Mouse (Mus musculus): Measurements from ENCODE around the gene Perp. TPM values are rescaled to one million over a fixed set of nuclear protein-coding genes. Genes with fewer than 3 reads are reported as not detected.

The Perp gene
- total and polyA plus RNA-seq, 2 experiments from 2014 or later, result 14.5 to 18.1 TPM

DNA sequence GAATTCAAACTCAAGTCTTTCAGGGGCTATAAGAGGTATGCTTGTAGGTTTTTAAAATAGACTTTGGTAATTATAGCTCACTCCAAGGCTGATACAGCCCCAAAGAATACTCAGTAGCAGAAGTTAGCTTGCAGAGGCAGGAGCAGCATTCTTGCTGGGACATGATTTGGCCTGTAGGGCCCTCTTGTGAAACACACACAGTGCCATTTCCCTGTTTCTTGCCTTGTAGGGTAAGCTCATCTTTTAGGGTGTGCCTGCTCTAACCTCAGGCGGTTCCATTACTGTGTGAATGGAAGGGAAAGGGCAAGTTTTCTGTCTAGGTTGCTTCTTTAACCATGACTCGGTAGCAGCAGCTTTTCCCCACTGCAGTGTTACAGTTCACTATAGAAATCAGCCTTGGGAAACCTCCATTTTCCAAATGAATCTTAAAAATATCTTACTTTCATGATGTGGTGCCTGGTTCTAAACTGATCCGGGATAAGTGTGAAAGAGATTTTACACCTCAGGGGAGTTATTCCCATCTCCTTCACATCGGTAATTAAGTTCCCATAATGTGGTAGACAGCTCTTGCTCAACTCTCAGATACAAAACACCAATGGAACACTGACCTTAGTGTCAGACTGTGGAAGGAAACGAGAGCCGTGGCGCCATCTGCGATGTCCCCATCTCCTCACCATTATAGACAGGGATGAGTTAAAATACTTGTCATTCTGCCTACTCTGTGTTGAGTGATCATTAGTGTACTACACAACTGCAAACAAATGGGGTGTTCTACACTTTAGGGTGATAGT, 1.8 kb downstream of the Perp start:
- ATAC-seq (no peak), DNase-seq (no peak)
- no peaks in the 10 kb centered on the region for H3K27me3 ChIP-seq (ENCODE audit: insufficient read depth, low read length)
- no peak overlapping the region for H3K4me3 ChIP-seq (ENCODE audit: low read depth, low read length)
- TF ChIP-seq CTCF (IDR thresholded peaks at IDR 0.05; ENCODE audit: low read depth), result 0 out of 2 replicates have a peak, but pooled peaks have one; percentile 5
- H3K4me2 ChIP-seq (ENCODE audit: low read depth), result no peak overlapping the region
- no peak overlapping the region for H3K9ac ChIP-seq
- no peaks in the 10 kb centered on the region for H3K36me3 ChIP-seq (ENCODE audit: insufficient read depth)
- no peak overlapping the region for H3K27ac ChIP-seq (ENCODE audit: low read depth, low read length)
- H3K9me3 ChIP-seq (ENCODE audit: low read length), result no peaks in the 10 kb centered on the region
- WGBS, result 76% methylated on average over 8 of the region's 8 CpGs
- no peaks in the 10 kb centered on the region for H3K4me1 ChIP-seq (ENCODE audit: insufficient read depth)

DNA sequence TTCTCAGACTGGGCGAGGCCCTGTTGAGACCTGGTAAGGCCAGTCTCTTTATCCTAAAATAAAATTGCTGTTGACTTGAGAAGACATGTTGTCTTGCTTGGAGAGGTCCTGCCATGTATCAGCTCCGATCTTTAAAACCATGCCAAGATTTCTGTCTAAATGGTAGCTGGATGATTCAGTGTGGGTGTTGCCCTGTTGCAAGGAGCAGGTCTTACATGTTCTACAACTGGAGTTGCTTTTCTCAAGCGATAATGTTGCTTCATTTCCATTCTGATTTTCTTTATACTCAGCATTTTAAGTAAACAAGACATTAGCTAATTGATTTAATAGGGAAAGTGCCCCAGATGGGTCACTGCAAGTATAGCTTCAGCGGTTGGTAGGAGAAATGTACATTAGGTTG, 5.4 kb downstream of the Perp start:
- no peak overlapping the region for H3K27ac ChIP-seq (ENCODE audit: low read depth, low read length)
- ATAC-seq, result no peak
- no peak for TF ChIP-seq CTCF (IDR thresholded peaks at IDR 0.05; ENCODE audit: low read depth)
- H3K27me3 ChIP-seq (ENCODE audit: insufficient read depth, low read length), result no peaks in the 10 kb centered on the region
- no peaks in the 10 kb centered on the region for H3K36me3 ChIP-seq (ENCODE audit: insufficient read depth)
- no peak overlapping the region for H3K4me2 ChIP-seq (ENCODE audit: low read depth)
- H3K4me3 ChIP-seq (ENCODE audit: low read depth, low read length), result no peak overlapping the region
- H3K4me1 ChIP-seq (ENCODE audit: insufficient read depth), result no peaks in the 10 kb centered on the region
- DNase-seq, result no peak
- H3K9me3 ChIP-seq (ENCODE audit: low read length), result no peaks in the 10 kb centered on the region
- WGBS, result 88% methylated on average over 4 of the region's 4 CpGs
- H3K9ac ChIP-seq, result no peak overlapping the region

DNA sequence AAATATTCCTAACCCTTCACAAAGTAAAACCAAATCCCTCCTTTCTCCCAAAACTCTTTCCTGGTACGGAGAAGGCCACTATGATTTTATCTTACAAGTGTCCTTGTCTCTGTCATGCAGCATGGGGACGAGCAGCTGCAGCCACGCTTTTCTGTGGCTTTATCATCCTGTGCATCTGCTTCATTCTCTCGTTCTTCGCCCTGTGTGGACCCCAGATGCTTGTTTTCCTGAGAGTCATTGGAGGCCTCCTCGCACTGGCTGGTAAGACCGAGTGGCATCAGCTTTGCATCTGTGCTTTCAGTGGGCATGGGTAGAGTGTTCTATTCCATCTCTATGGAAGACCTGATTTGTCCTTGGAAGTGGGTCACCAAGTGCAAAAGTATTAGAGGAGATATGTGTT, 8.6 kb downstream of the Perp start:
- WGBS, result 95% methylated on average over 7 of the region's 7 CpGs
- no peaks in the 10 kb centered on the region for H3K36me3 ChIP-seq (ENCODE audit: insufficient read depth)
- no peak for DNase-seq

DNA sequence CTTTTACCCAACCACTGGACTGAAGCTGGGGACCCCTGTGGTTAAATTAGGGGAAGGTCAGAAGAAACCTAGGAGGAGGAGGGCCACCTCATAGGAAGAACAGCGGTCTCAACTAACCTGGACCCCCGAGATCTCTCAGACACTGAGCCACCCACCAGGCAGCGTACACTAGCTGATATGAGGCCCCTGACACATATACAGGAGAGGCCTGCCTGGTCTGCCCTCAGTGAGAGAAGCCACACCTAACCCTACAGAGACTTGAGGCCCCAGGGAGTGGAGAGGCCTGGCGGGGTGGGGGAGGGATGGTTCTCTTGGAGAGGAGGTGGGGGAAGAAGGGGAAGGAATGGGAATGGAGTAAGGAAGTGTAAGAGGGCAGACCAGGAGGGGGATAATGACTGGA, 12.4 kb downstream of the Perp start:
- Histone ChIP-seq H3K9me3 (ENCODE audit: low read length) (no peaks in the 10 kb centered on the region), H3K4me2 (ENCODE audit: low read depth) (no peak overlapping the region), H3K36me3 (ENCODE audit: insufficient read depth) (no peaks in the 10 kb centered on the region), H3K9ac (no peak overlapping the region), H3K4me3 (ENCODE audit: low read depth, low read length) (no peak overlapping the region), H3K27me3 (ENCODE audit: insufficient read depth, low read length) (no peaks in the 10 kb centered on the region), H3K27ac (ENCODE audit: low read depth, low read length) (no peak overlapping the region), H3K4me1 (ENCODE audit: insufficient read depth) (no peaks in the 10 kb centered on the region)
- TF ChIP-seq CTCF (IDR thresholded peaks at IDR 0.05; ENCODE audit: low read depth), result no peak
- ATAC-seq, result no peak
- DNase-seq, result no peak
- WGBS, result 87% methylated on average over 4 of the region's 4 CpGs

More for the DNA sequence above, 8.6 kb downstream of the Perp start:
- no peak overlapping the region for H3K9ac ChIP-seq
- H3K4me1 ChIP-seq (ENCODE audit: insufficient read depth), result no peaks in the 10 kb centered on the region
- H3K4me2 ChIP-seq (ENCODE audit: low read depth), result no peak overlapping the region
- no peak for ATAC-seq
- H3K27me3 ChIP-seq (ENCODE audit: insufficient read depth, low read length), result no peaks in the 10 kb centered on the region
- no peak overlapping the region for H3K4me3 ChIP-seq (ENCODE audit: low read depth, low read length)
- H3K9me3 ChIP-seq (ENCODE audit: low read length), result no peaks in the 10 kb centered on the region
- no peak for TF ChIP-seq CTCF (IDR thresholded peaks at IDR 0.05; ENCODE audit: low read depth)
- no peak overlapping the region for H3K27ac ChIP-seq (ENCODE audit: low read depth, low read length)

DNA sequence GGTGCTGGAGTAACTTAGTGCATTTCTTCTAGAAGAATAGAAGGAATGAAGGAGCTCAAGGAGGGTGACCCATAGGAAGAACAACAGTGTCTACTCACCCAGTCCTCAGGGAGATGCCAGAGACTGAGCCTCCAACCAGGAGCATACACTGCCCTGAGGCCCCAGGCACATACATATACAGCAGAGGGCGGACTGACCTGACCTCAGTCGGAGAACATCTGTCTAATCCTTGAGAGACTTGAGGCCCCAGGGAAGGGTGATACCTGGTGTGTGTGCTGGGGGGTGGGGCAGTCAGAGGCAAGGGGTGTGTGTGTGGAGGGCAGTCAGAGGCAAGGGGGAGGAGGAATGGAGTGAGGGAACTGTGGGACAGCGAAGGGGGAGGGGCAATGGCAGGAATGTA, 14.8 kb downstream of the Perp start:
- H3K4me1 ChIP-seq (ENCODE audit: insufficient read depth), result no peaks in the 10 kb centered on the region
- no peak for TF ChIP-seq CTCF (IDR thresholded peaks at IDR 0.05; ENCODE audit: low read depth)
- no peak overlapping the region for H3K4me3 ChIP-seq (ENCODE audit: low read depth, low read length)
- no peak overlapping the region for H3K9ac ChIP-seq
- WGBS, result 67% methylated on average over 3 of the region's 3 CpGs
- H3K4me2 ChIP-seq (ENCODE audit: low read depth), result no peak overlapping the region
- DNase-seq (no peak), ATAC-seq (no peak)
- H3K9me3 ChIP-seq (ENCODE audit: low read length), result no peaks in the 10 kb centered on the region
- no peaks in the 10 kb centered on the region for H3K36me3 ChIP-seq (ENCODE audit: insufficient read depth)
- no peaks in the 10 kb centered on the region for H3K27me3 ChIP-seq (ENCODE audit: insufficient read depth, low read length)
- no peak overlapping the region for H3K27ac ChIP-seq (ENCODE audit: low read depth, low read length)

DNA sequence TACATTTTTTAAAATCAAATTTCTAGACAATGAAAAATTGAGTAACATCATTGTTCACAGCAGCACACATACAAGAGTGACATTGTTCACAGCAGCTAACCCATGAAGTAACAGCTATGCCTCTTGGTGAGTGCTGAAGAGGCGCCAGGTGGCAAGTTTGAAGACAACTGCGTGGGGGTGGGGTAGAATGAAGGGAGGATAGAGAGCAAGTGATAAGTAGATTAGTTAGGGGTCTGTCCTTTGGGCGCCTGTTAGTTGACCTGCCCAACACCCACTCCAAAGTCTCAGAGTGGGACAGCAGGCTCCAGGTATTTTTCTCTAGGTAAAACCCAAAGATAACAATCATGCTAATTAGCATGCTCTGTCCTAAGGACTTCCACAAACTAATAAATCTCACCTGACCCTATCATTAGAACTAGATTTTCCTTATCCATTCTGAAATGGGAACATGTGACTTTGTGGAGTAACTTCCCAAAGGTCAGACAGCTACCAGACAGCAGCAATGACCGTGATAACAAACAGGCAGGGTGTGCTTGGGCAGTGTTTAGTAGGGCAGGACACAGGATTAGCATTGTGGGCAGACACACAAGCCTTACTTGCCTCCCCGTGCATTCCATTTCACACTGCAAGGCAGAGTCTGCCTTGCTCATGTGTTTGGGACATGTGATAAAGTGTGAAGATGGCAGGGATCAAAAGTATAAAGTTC, 15.5 kb downstream of the Perp start:
- Histone ChIP-seq H3K9me3 (ENCODE audit: low read length) (no peaks in the 10 kb centered on the region), H3K36me3 (ENCODE audit: insufficient read depth) (no peaks in the 10 kb centered on the region), H3K27me3 (ENCODE audit: insufficient read depth, low read length) (no peaks in the 10 kb centered on the region), H3K4me2 (ENCODE audit: low read depth) (no peak overlapping the region), H3K27ac (ENCODE audit: low read depth, low read length) (no peak overlapping the region), H3K4me1 (ENCODE audit: insufficient read depth) (no peaks in the 10 kb centered on the region), H3K9ac (no peak overlapping the region), H3K4me3 (ENCODE audit: low read depth, low read length) (no peak overlapping the region)
- DNase-seq (no peak), ATAC-seq (no peak)
- TF ChIP-seq CTCF (IDR thresholded peaks at IDR 0.05; ENCODE audit: low read depth), result no peak
- 68% methylated on average over 5 of the region's 5 CpGs for WGBS

DNA sequence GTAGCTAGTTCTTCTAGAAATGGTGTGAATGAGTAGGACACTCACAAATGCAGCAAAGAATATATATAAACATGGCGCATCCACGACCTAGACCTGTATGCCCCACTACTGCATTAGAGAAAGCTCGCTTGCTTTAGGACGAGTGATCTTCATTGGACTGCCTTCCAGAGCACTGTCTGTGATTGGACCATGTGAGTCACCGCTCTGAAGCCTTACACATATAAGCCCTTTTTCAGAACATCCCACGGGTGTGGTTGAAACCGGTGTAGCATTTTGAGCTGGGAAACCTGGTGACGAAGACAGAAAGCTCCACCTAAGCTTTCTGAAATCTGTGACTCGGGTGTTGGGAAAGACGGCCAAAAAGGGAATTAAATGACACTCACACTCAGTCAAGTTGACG, 16.0 kb downstream of the Perp start:
- 85% methylated on average over 11 of the region's 11 CpGs for WGBS
- H3K4me3 ChIP-seq (ENCODE audit: low read depth, low read length), result no peak overlapping the region
- ATAC-seq, result no peak
- no peak overlapping the region for H3K9ac ChIP-seq
- H3K36me3 ChIP-seq (ENCODE audit: insufficient read depth), result no peaks in the 10 kb centered on the region
- H3K27ac ChIP-seq (ENCODE audit: low read depth, low read length), result no peak overlapping the region
- H3K4me1 ChIP-seq (ENCODE audit: insufficient read depth), result no peaks in the 10 kb centered on the region
- H3K4me2 ChIP-seq (ENCODE audit: low read depth), result no peak overlapping the region
- no peaks in the 10 kb centered on the region for H3K27me3 ChIP-seq (ENCODE audit: insufficient read depth, low read length)
- no peak for DNase-seq
- no peaks in the 10 kb centered on the region for H3K9me3 ChIP-seq (ENCODE audit: low read length)
- no peak for TF ChIP-seq CTCF (IDR thresholded peaks at IDR 0.05; ENCODE audit: low read depth)

Data from forebrain, postnatal 0 days (tissue).